Mouse (Mus musculus) intestine, embryonic 15.5 days (tissue): Measurements from ENCODE around the gene 2610021A01Rik. TPM values are rescaled to one million over a fixed set of nuclear protein-coding genes. Genes with fewer than 3 reads are reported as not detected.
A peak's percentile ranks its signal among the peaks of the same experiment; 100 is the strongest.
"Not testable (repeated sequence)": the region's sequence is repeated elsewhere in the genome, so short reads cannot be mapped to it uniquely, and the experiment has no call there.

ENCODE experiments used
- ATAC-seq: fragments of 200-750 bp; cut with Nextera tagmentation; 2 replicates; pipeline ENCODE4 v1.8.0; 2017; ENCODE audit warnings: moderate TSS enrichment, moderate library complexity
- H3K27ac ChIP-seq: fragments of 300-500 bp; sonication (generic); 2 replicates; pipeline ENCODE4 v1.5.1; 2015; ENCODE audit warnings: mild to moderate bottlenecking, inconsistent platforms
- H3K27me3 ChIP-seq: fragments of 300-500 bp; sonication (generic); replicated peaks from 2 replicates; pipeline ENCODE4 v1.6.1; 2015; ENCODE audit warnings: inconsistent platforms
- H3K36me3 ChIP-seq: fragments of 300-500 bp; sonication (generic); 2 replicates; pipeline ENCODE4 v1.6.1; 2015; ENCODE audit warnings: inconsistent platforms
- H3K4me1 ChIP-seq: fragments of 300-500 bp; sonication (generic); replicated peaks from 2 replicates; pipeline ENCODE4 v1.6.1; 2015; ENCODE audit warnings: inconsistent platforms
- H3K4me2 ChIP-seq: fragments of 300-500 bp; sonication (generic); replicated peaks from 2 replicates; pipeline ENCODE4 v1.6.1; 2015; ENCODE audit warnings: mild to moderate bottlenecking, inconsistent platforms
- H3K4me3 ChIP-seq: fragments of 300-500 bp; sonication (generic); replicated peaks from 2 replicates; pipeline ENCODE4 v1.5.1; 2015; ENCODE audit warnings: inconsistent platforms
- H3K9ac ChIP-seq: fragments of 300-500 bp; sonication (generic); 2 replicates; pipeline ENCODE4 v1.6.1; 2015; ENCODE audit warnings: inconsistent platforms
- H3K9me3 ChIP-seq: fragments of 300-500 bp; sonication (generic); 2 replicates; pipeline ENCODE4 v1.6.1; 2016; ENCODE audit warnings: inconsistent platforms
- WGBS: fragments of 180-500 bp; shearing (Covaris S2); methylation state at CpG from one replicate; pipeline ENCODE4 v1.1.7; 2015; 5-methylcytosine and 5-hydroxymethylcytosine counted together
- polyA plus RNA-seq: library from polyadenylated mRNA; unstranded; fragments of >200 nt; fragmentation: Nextera tagmentation; extraction: Ambion mirVana; gene quantifications from 2 replicates; pipeline ENCODE4 v1.2.1, GENCODE M21; 2015

2610021A01Rik gene
- polyA plus RNA-seq: 8.7 and 10.4 TPM in 2 replicates

DNA sequence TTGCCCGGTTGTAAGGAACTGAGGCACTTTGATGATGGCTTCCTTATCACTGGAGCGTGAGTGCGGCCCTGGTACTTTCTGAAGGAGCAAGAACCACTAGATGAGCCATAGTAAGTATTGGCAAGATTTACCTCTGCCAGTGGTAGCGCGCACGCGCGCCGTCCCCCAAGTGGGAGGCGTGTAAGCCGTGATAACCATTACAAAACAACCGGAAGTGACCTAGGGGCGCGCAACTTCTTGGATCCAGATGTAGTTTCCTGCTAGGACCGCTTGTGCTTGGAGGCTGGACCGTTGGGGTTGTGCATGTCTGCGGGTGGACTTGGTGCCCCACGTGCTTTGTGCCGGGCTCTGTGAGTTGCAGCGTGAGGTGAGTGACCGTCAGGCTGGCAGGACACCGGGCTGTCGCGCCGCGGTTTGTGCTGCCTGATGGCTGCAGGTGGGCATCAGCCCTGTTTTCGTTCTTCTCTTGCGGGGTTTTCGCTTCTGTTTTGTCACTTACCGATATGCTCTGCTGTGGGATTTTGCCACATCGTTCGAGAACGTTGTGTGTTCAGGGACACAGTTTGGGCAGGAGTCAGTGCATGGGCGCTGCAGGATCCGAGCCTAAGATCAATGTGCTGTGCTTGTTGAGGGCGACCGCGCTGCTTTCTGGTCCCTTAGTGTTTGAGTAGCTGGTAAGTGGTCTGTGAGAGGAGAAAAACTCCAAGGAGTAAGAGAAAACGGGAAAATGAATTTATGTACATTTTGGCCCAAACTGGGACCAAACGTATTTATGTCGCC is at the start of gene 2610021A01Rik:
Gene 2610021A01Rik, plus strand, starts transcription at position 197 of the 780 bp plus-strand sequence.
- no peaks in the 10 kb centered on the region for H3K36me3 ChIP-seq
- peak; percentile 99 for ATAC-seq
- H3K4me3 ChIP-seq: peak within 1 kb of the TSS; percentile 61

DNA sequence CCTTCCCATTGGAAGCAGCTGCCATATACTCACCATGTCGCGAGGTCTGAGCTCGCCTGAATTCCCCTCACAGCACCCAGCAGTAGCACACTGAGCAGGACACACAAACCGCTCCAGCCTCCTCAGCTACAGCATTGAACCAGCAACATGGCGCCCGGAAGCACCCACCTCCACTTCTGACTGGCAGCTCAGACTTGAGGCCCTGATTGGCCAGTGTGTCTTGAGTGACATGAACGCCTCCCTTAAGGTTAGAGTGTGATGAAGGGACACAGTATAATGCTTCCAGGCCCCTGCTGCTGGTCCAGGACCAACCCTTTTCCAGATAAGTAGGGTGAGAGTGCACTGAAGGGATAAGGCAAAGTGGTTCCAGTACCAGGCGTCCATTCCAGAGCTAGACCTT is 38.3 kb upstream of the 2610021A01Rik start:
- 74% methylated on average over 8 of the region's 8 CpGs for WGBS
- Histone ChIP-seq H3K27me3 (no peaks in the 10 kb centered on the region), H3K4me1 (no peaks in the 10 kb centered on the region), H3K36me3 (no peaks in the 10 kb centered on the region), H3K4me2 (no peak overlapping the region), H3K9ac (no peak overlapping the region), H3K27ac (no peak overlapping the region), H3K4me3 (no peak overlapping the region), H3K9me3 (no peaks in the 10 kb centered on the region)
- ATAC-seq: no peak

More for the DNA sequence above, at the start of gene 2610021A01Rik:
- Histone ChIP-seq H3K27me3 (no peaks in the 10 kb centered on the region), H3K4me2 (peak within 1 kb of the TSS; percentile 74), H3K27ac (peak within 1 kb of the TSS; percentile 54), H3K4me1 (no peaks in the 10 kb centered on the region), H3K9me3 (no peaks in the 10 kb centered on the region), H3K9ac (peak within 1 kb of the TSS; percentile 64)
- WGBS: under 1% methylated on average over 41 of the region's 41 CpGs

GRCm38 (mm10) chr7:41573562-41573961 is 25.5 kb upstream of the 2610021A01Rik start, which contains the start of gene Gm6871:
Gene Gm6871, minus strand, starts transcription at chr7:41573662.
- not testable (repeated sequence) for H3K9me3 ChIP-seq, ATAC-seq, H3K27me3 ChIP-seq, H3K4me2 ChIP-seq, H3K27ac ChIP-seq, H3K4me3 ChIP-seq, H3K4me1 ChIP-seq, H3K9ac ChIP-seq, H3K36me3 ChIP-seq
- WGBS: 82% methylated on average over 6 of the region's 6 CpGs

- ATAC-seq: no peak
- 92% methylated on average over 2 of the region's 2 CpGs for WGBS
- Histone ChIP-seq H3K36me3 (no peaks in the 10 kb centered on the region), H3K9me3 (no peaks in the 10 kb centered on the region), H3K27me3 (no peaks in the 10 kb centered on the region), H3K27ac (no peak overlapping the region), H3K4me1 (no peaks in the 10 kb centered on the region), H3K4me2 (no peak overlapping the region), H3K4me3 (no peak overlapping the region), H3K9ac (no peak overlapping the region)
Observed at GRCm38 (mm10) chr7:41577956-41578355, 21.1 kb upstream of the 2610021A01Rik start.

- no peak for ATAC-seq
- Histone ChIP-seq H3K36me3 (no peaks in the 10 kb centered on the region), H3K9ac (no peak overlapping the region), H3K4me2 (no peak overlapping the region), H3K4me1 (no peaks in the 10 kb centered on the region), H3K27ac (no peak overlapping the region), H3K9me3 (no peaks in the 10 kb centered on the region), H3K4me3 (no peak overlapping the region), H3K27me3 (no peaks in the 10 kb centered on the region)
Observed at GRCm38 (mm10) chr7:41582028-41582427, 17.0 kb upstream of the 2610021A01Rik start.

DNA sequence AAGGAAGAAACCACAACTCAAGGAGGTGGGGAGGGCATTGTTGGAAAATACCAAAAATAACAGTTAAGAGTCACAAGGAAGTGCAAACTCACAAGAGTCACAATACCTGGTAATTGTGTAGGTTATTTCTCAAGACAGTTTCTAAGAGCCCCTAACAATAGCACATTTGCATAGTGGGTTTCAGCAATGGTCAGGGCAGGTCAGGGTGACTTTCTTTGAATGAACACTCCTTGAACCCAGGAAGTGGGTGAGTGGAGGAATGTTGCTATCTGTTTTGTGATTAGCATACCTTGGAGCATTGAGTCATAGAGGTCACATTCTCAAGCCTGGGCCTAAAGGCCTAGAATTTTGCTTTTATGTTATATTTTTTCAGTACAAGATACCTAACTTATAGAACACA is 11.2 kb upstream of the 2610021A01Rik start:
- not testable (repeated sequence) for H3K27ac ChIP-seq, H3K36me3 ChIP-seq, ATAC-seq, H3K9me3 ChIP-seq, H3K4me1 ChIP-seq, H3K4me3 ChIP-seq, H3K4me2 ChIP-seq, H3K9ac ChIP-seq, H3K27me3 ChIP-seq

- no peaks in the 10 kb centered on the region for H3K27me3 ChIP-seq
- no peaks in the 10 kb centered on the region for H3K9me3 ChIP-seq
- ATAC-seq: peak; percentile 23
- no peaks in the 10 kb centered on the region for H3K36me3 ChIP-seq
- WGBS: 45% methylated on average over 5 of the region's 5 CpGs
- peak overlapping the region; percentile 74 for H3K4me2 ChIP-seq
- H3K4me3 ChIP-seq: peak overlapping the region; percentile 61
- peak overlapping the region; percentile 64 for H3K9ac ChIP-seq
- no peaks in the 10 kb centered on the region for H3K4me1 ChIP-seq
- H3K27ac ChIP-seq: no peak overlapping the region
Observed at GRCm38 (mm10) chr7:41598615-41599014, 415 bp upstream of the 2610021A01Rik start.

- H3K9ac ChIP-seq: peak overlapping the region; percentile 64
- no peaks in the 10 kb centered on the region for H3K4me1 ChIP-seq
- no peaks in the 10 kb centered on the region for H3K9me3 ChIP-seq
- peak overlapping the region; percentile 61 for H3K4me3 ChIP-seq
- peak overlapping the region; percentile 74 for H3K4me2 ChIP-seq
- H3K27me3 ChIP-seq: no peaks in the 10 kb centered on the region
- WGBS: 15% methylated on average over 3 of the region's 3 CpGs
- ATAC-seq: peak; percentile 46; the same call in 1 of the 2 replicates
- no peak overlapping the region for H3K27ac ChIP-seq
- no peaks in the 10 kb centered on the region for H3K36me3 ChIP-seq
Observed at GRCm38 (mm10) chr7:41599932-41600548, 1.0 kb downstream of the 2610021A01Rik start.

- no peaks in the 10 kb centered on the region for H3K27me3 ChIP-seq
- H3K9me3 ChIP-seq: no peaks in the 10 kb centered on the region
- H3K27ac ChIP-seq: no peak overlapping the region
- H3K9ac ChIP-seq: no peak overlapping the region
- no peak for ATAC-seq
- 89% methylated on average over 3 of the region's 3 CpGs for WGBS
- no peaks in the 10 kb centered on the region for H3K4me1 ChIP-seq
- H3K36me3 ChIP-seq: peaks cover 3% of the 10 kb centered on the region; the same call in 1 of the 2 replicates
- H3K4me3 ChIP-seq: no peak overlapping the region
- no peak overlapping the region for H3K4me2 ChIP-seq
Observed at GRCm38 (mm10) chr7:41611654-41612053, 12.6 kb downstream of the 2610021A01Rik start.

DNA sequence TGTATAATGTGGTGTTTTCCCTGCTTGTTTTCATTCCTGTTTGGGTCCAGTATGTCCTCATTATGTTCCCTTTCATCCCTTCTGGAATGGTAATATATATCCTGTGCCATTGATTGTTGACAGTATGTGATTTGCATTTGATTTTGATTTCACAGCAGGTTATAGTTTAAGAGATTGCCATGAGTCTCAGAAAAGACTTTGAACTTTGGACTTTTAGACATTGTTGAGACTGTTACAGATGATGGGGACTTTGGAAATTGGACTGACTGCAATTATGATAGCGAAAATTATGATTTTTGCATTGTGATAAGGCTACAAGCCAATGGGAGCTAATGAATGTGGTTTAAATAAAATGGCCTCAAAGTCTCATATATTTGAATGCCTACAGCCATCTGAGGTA is 17.2 kb downstream of the 2610021A01Rik start:
- not testable (repeated sequence) for H3K27me3 ChIP-seq, H3K4me2 ChIP-seq, H3K4me3 ChIP-seq, H3K4me1 ChIP-seq, H3K27ac ChIP-seq, H3K9me3 ChIP-seq, H3K9ac ChIP-seq, ATAC-seq, H3K36me3 ChIP-seq
- 89% methylated on average over 1 of the region's 1 CpGs for WGBS

GRCm38 (mm10) chr7:41632409-41633220 is 33.6 kb downstream of the 2610021A01Rik start, which contains the start of gene Zfp788:
Gene Zfp788, plus strand, starts transcription at chr7:41633203.
- H3K4me1 ChIP-seq: 0 out of 2 replicates have a peak, but pooled peaks cover 3% of the 10 kb centered on the region
- peaks cover 6% of the 10 kb centered on the region; the same call in 1 of the 2 replicates for H3K36me3 ChIP-seq
- peak within 1 kb of the TSS; percentile 62 for H3K9ac ChIP-seq
- 1% methylated on average over 27 of the region's 27 CpGs for WGBS
- peak within 1 kb of the TSS; percentile 90 for H3K4me2 ChIP-seq
- peak; percentile 98 for ATAC-seq
- no peaks in the 10 kb centered on the region for H3K9me3 ChIP-seq
- peak within 1 kb of the TSS; percentile 97 for H3K27ac ChIP-seq
- H3K4me3 ChIP-seq: peak within 1 kb of the TSS; percentile 65
- no peaks in the 10 kb centered on the region for H3K27me3 ChIP-seq
